Mouse (Mus musculus) liver, embryonic 14.5 days (tissue): ENCODE measurements at regions not wholly inside any gene's neighbourhood (a gene's known extent, or its start where the extent isn't known, plus 50 kb on each side); places are given as distances from the start of the nearest gene placed in this dataset.

ENCODE experiments used
- ATAC-seq: fragments of 200-750 bp; cut with Nextera tagmentation; 2 replicates; pipeline ENCODE4 v1.8.0; 2017; ENCODE audit warnings: moderate number of reproducible peaks, mild to moderate bottlenecking, moderate library complexity; ENCODE audit not compliant: insufficient read depth
- DNase-seq, 3 experiments: peaks; one replicate each; pipeline ENCODE4 v3.0.0-alpha.2; 2012 to 2013; ENCODE audit warnings: low read depth in 3 of 3, low spot score in 3 of 3
- H3K27ac ChIP-seq: fragments of 300-500 bp; sonication (generic); 2 replicates; pipeline ENCODE4 v1.5.1; 2014; ENCODE audit warnings: moderate library complexity, mild to moderate bottlenecking, control low read depth, inconsistent platforms
- H3K27me3 ChIP-seq: fragments of 300-500 bp; sonication (generic); 2 replicates; pipeline ENCODE4 v1.6.1; 2014; ENCODE audit warnings: mild to moderate bottlenecking, low read length, moderate library complexity; ENCODE audit not compliant: control insufficient read depth, insufficient read depth
- H3K36me3 ChIP-seq: fragments of 300-500 bp; sonication (generic); replicated peaks from 2 replicates; pipeline ENCODE4 v1.6.1; 2014; ENCODE audit warnings: low read depth; ENCODE audit not compliant: control insufficient read depth, insufficient read depth
- H3K4me1 ChIP-seq, 2 experiments: fragments of 200-500 bp in 1 of 2; fragments of 300-500 bp in 1 of 2; sonication (generic) in 1 of 2; replicated peaks; 2 replicates each; pipeline ENCODE4 v1.6.1; 2012 to 2014; ENCODE audit warnings: antibody characterized with exemption in 1 of 2, inconsistent platforms in 1 of 2, low read length in 1 of 2; ENCODE audit not compliant: control insufficient read depth in 2 of 2, insufficient read depth in 2 of 2
- H3K4me2 ChIP-seq: fragments of 300-500 bp; sonication (generic); 2 replicates; pipeline ENCODE4 v1.6.1; 2014; ENCODE audit warnings: low read depth, mild to moderate bottlenecking, control low read depth, moderate library complexity
- H3K4me3 ChIP-seq, 2 experiments: fragments of 200-500 bp in 1 of 2; fragments of 300-500 bp in 1 of 2; sonication (generic) in 1 of 2; 2 replicates each; pipeline ENCODE4 v1.5.1; 2012 to 2014; ENCODE audit warnings: low read depth in 2 of 2, low read length in 2 of 2, mild to moderate bottlenecking in 2 of 2, control low read depth in 1 of 2, inconsistent platforms in 1 of 2, moderate library complexity in 1 of 2; ENCODE audit not compliant: insufficient read depth in 1 of 2
- H3K9ac ChIP-seq: fragments of 300-500 bp; sonication (generic); replicated peaks from 2 replicates; pipeline ENCODE4 v1.6.1; 2014; ENCODE audit warnings: mild to moderate bottlenecking, control low read depth, moderate library complexity
- H3K9me3 ChIP-seq: fragments of 300-500 bp; sonication (generic); 2 replicates; pipeline ENCODE4 v1.6.1; 2016; ENCODE audit warnings: low read length, mixed read lengths; ENCODE audit not compliant: control insufficient read depth
- CTCF ChIP-seq: IDR thresholded peaks from 2 replicates; pipeline ENCODE4 v1.5.1; 2016; ENCODE audit warnings: antibody characterized with exemption, low read depth, control low read depth
- EP300 ChIP-seq: IDR thresholded peaks from 2 replicates; pipeline ENCODE4 v1.6.1; 2016; ENCODE audit warnings: antibody characterized with exemption, low read depth
- WGBS: fragments of 180-500 bp; shearing (Covaris S2); extraction: QIAGEN DNeasy Blood & Tissue Kit; methylation state at CpG from one replicate; pipeline ENCODE4 v1.1.7; 2014; ENCODE audit not compliant: insufficient replicate concordance; 5-methylcytosine and 5-hydroxymethylcytosine counted together

DNA sequence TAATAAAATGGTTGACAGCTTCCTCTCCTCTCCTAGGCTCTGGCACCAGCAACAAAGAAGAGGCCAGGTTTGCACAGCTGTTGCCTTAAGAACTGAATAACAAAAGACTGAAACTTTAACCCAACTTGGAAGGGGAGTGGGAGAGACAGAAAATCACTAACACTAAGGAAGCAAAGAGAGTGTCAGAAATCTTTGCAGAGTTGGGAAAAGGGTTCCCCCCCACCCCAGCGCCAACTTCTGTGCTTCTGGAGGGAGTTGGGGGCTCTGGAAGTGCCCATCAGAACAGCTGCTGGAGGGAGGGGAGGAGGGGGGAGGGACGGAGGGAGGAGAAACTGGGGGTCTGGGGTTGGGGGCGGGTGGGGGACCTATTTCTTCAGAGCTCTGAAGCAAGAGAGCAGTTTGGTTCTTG lies 86.8 kb upstream of the Plekha5 start:
- no peak for ATAC-seq
- Histone ChIP-seq H3K4me3 (no peak overlapping the region), H3K4me2 (no peak overlapping the region), H3K36me3 (no peaks in the 10 kb centered on the region), H3K9ac (no peak overlapping the region), H3K4me1 (no peaks in the 10 kb centered on the region), H3K9me3 (no peaks in the 10 kb centered on the region), H3K27ac (no peak overlapping the region), H3K27me3 (no peaks in the 10 kb centered on the region)
- DNase-seq = no peak
- 3% methylated on average over 2 of the region's 3 CpGs for WGBS
- TF ChIP-seq EP300 (no peak), CTCF (no peak)

DNA sequence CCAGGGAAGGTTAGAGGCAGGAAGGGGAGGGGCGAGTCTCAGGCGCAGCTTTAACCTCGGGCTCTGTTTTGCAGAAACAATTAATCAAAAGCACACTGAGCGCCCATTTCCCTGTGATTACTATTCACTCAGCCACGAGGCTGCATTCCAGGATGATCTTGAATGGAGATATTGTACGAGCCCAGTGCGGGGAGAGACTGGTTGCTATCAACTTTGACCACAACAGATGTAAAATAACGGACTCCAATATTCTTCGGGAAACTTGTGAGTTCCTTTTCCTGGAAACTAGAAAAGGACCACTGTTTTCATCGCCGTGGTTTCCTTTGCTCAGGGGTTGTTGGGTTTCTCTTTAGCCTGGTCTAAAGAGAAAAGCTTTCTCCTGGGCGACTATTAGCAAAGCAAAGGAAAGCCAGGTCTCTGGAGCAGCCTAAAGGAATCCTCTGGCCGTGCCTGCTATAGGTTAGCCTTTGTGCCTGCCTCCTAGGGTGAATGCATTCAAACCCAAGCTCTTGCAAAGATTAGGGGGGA lies 87.4 kb upstream of the Plekha5 start:
- Histone ChIP-seq H3K4me2 (no peak overlapping the region), H3K9ac (no peak overlapping the region), H3K9me3 (no peaks in the 10 kb centered on the region), H3K4me3 (no peak overlapping the region), H3K27ac (no peak overlapping the region), H3K27me3 (no peaks in the 10 kb centered on the region), H3K4me1 (no peaks in the 10 kb centered on the region), H3K36me3 (no peaks in the 10 kb centered on the region)
- DNase-seq (no peak), ATAC-seq (no peak)
- TF ChIP-seq CTCF = no peak
- no peak for TF ChIP-seq EP300
- WGBS = 5% methylated on average over 13 of the region's 13 CpGs

DNA sequence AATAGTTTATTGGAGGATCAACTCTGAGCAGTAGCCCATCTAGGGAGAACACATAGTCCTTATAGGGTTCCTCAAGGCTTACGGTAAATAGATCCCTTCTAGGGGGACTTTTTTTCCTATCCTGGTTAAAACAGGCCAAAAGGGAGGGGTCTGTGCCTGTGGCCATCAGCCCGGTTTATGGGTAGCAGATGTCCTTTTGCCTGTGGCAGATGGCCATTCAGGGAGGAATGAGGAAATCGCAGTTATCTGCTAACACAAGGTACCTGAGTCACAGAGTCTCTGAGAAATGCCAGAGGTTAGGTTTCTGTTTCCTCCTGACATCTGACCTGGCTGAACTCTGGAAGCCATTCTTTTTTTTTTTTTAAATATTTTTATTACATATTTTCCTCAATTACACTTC lies 90.5 kb upstream of the Plekha5 start:
- TF ChIP-seq EP300 = no peak
- TF ChIP-seq CTCF = no peak
- H3K4me3 ChIP-seq = no peak overlapping the region
- WGBS = 44% methylated on average over 3 of the region's 3 CpGs

DNA sequence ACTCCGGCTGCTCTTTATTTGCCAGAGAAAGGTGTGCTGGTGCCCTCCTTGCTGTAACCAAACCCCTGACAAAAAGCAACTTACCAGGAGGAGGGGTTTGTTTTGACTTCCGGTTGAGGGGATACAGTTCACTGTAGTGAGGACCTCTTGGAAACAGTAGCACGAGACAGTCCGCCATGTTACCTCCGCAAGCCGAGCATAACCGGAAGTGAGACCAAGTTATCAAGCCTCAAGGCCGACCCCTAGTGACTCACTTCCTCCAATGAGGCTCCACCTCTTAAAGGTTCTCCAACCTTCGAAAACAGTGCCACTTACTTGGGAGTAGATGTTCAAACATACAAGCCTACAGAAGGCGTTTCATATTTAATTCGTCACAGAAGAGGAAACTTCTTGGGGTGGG lies 115.2 kb upstream of the Plekha5 start:
- ATAC-seq (no peak), DNase-seq (no peak)
- no peak for TF ChIP-seq EP300
- no peak for TF ChIP-seq CTCF
- Histone ChIP-seq H3K27ac (no peak overlapping the region), H3K4me3 (no peak overlapping the region), H3K4me2 (no peak overlapping the region), H3K36me3 (no peaks in the 10 kb centered on the region), H3K9ac (no peak overlapping the region), H3K4me1 (no peaks in the 10 kb centered on the region), H3K9me3 (no peaks in the 10 kb centered on the region), H3K27me3 (no peaks in the 10 kb centered on the region)
- 69% methylated on average over 11 of the region's 11 CpGs for WGBS

More for the DNA sequence above, 90.5 kb upstream of the Plekha5 start:
- ATAC-seq (no peak), DNase-seq (no peak)
- H3K4me2 ChIP-seq = no peak overlapping the region
- H3K9ac ChIP-seq = no peak overlapping the region
- H3K4me1 ChIP-seq = no peaks in the 10 kb centered on the region
- H3K9me3 ChIP-seq = no peaks in the 10 kb centered on the region
- H3K36me3 ChIP-seq = no peaks in the 10 kb centered on the region
- H3K27ac ChIP-seq = no peak overlapping the region
- no peaks in the 10 kb centered on the region for H3K27me3 ChIP-seq

DNA sequence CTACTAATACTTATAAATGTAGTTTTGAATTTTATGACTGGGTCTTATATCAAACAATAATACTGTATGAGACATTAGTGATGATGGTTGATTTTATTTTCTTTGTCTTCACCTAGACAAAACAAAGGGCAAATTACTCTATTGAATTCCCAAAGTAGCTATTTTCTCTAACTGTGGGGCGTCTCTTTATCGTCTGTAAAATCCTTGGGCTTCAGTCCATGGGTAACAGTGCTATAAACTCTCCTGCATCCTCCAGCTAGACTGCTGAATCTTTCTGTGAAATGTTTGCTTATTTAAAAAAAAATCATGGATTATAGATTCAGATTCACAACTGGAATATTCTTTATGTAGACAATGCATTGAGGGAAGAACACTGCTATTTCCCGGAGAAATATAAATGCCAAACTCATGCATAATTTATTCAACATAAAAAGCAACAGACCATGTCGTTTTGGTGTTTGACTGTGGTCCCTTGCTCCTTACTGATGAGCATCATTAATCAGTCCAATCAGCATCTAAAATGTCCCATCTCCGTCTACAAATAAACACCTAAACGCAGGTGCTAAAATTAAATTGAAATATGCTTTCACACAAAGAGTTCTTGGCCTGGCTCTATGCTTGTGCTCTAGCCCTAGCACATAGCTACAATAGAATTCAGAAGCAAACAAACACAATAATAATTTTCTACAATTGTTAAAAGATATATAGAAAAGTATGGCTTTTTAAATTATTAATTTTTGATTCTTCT lies 116.9 kb upstream of the Plekha5 start:
- Histone ChIP-seq H3K4me1 (no peaks in the 10 kb centered on the region), H3K27ac (no peak overlapping the region), H3K9ac (no peak overlapping the region), H3K27me3 (no peaks in the 10 kb centered on the region), H3K9me3 (no peaks in the 10 kb centered on the region), H3K36me3 (no peaks in the 10 kb centered on the region), H3K4me3 (no peak overlapping the region), H3K4me2 (no peak overlapping the region)
- DNase-seq (no peak), ATAC-seq (no peak)
- WGBS = 70% methylated on average over 6 of the region's 6 CpGs
- TF ChIP-seq CTCF (no peak), EP300 (no peak)
